Mouse (Mus musculus): ENCODE measurements at regions not wholly inside any gene's neighbourhood (a gene's known extent, or its start where the extent isn't known, plus 50 kb on each side); places are given as distances from the start of the nearest gene placed in this dataset.
"Not testable (repeated sequence)": the region's sequence is repeated elsewhere in the genome, so short reads cannot be mapped to it uniquely, and the experiment has no call there.

- H3K27ac ChIP-seq, H3K4me1 ChIP-seq, H3K9me3 ChIP-seq, H3K4me3 ChIP-seq, H3K27me3 ChIP-seq, H3K4me2 ChIP-seq, H3K9ac ChIP-seq, H3K36me3 ChIP-seq: not testable (repeated sequence)
- no CpG with 5 or more reads among the region's 5 CpGs for WGBS
- peak; percentile 23; the same call in 1 of the 2 replicates for ATAC-seq (ENCODE audit: borderline replicate concordance, extremely low read depth, low FRiP score, low TSS enrichment)
Observed at GRCm38 (mm10) chr17:6371846-6372245, 54.5 kb upstream of the Dynlt1a start.

DNA sequence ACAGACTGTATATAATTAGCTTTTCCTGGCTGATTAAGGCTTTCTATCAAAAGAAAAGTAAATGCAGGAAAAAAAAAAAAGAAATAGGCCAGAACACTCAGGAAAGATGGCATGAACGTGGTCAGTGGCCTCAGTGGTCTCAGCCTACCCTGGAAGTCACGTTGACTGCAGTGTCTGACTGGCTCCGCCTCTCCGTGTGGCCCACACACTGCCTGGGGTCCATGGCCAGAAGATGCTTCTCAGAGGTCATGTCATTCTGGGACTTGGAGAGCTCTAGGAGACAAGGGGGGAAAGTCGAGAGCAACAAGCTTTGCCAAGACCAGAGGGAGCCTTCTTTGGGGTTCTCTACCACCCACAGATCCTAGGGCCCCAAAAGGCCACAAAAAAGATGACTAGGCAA is 51.5 kb upstream of the Dynlt1b start:
- H3K9ac ChIP-seq; ATAC-seq (ENCODE audit: borderline replicate concordance, extremely low read depth, low FRiP score, low TSS enrichment): not testable (repeated sequence)

More for the DNA sequence above, 51.5 kb upstream of the Dynlt1b start:
- not testable (repeated sequence) for H3K4me3 ChIP-seq, H3K36me3 ChIP-seq, H3K27me3 ChIP-seq, H3K4me2 ChIP-seq, H3K27ac ChIP-seq, H3K9me3 ChIP-seq, H3K4me1 ChIP-seq
- WGBS: 70% methylated on average over 4 of the region's 5 CpGs

All from lung, embryonic 15.5 days (tissue).